In genomic region chr7:122579461-122580157, GRCm38 (mm10) we compare ENCODE assay signal across 28 mouse cellular contexts.
DNase-seq lines count a peak whose midpoint lies in the region; ATAC-seq and TF ChIP-seq lines count a peak whose summit lies in the region.
"Had no signal": no experiment of that assay in that cellular context is flagged by ENCODE, and none has a peak within 500 bp of the region (broad histone marks: within the 10 kb centered on the region; RNA-seq: fewer than 3 reads in every experiment).

No protein-coding gene starts in this region.

- no peak for ATAC-seq in cerebellum, adult (ENCODE audit: insufficient number of reproducible peaks, low FRiP score, low TSS enrichment)
- ATAC-seq: activated CD4-positive, CD25-positive, alpha-beta regulatory T cell, adult 4 months; forebrain, embryonic 16.5 days; hindbrain, embryonic 16.5 days; intestine, embryonic 15.5 days had no signal

- WGBS in liver, adult 2 months, result 29% methylated on average over 7 of the region's 7 CpGs

- TF ChIP-seq CTCF in liver, adult 2 months (IDR thresholded peaks at IDR 0.05; ENCODE audit: low read depth, low read length), result no peak

- H3K4me1 ChIP-seq in liver, adult 2 months (ENCODE audit: control insufficient read depth, insufficient read depth, low read length), result no peaks in the 10 kb centered on the region; the same call in 1 of the 2 replicates
- H3K4me1 ChIP-seq: heart, embryonic 15.5 days; hindbrain, embryonic 13.5 days; intestine, embryonic 15.5 days had no signal

- H3K27ac ChIP-seq in liver, adult 2 months (replicated peaks; ENCODE audit: insufficient read depth, low read depth, low read length), result no peak overlapping the region
- H3K27ac ChIP-seq: embryonic facial prominence, embryonic 10.5 days; embryonic facial prominence, embryonic 13.5 days; forebrain, embryonic 12.5 days; heart, embryonic 15.5 days; hindbrain, embryonic 10.5 days; hindbrain, embryonic 13.5 days; intestine, embryonic 15.5 days had no signal

- no peak for TF ChIP-seq POLR2A in liver, adult 2 months (IDR thresholded peaks at IDR 0.05; ENCODE audit: extremely low read depth, insufficient read depth, low read length)

- H3K27me3 ChIP-seq in liver, adult 2 months (ENCODE audit: control insufficient read depth, insufficient read depth, low read length), result no peaks in the 10 kb centered on the region
- H3K27me3 ChIP-seq: embryonic facial prominence, embryonic 13.5 days; forebrain, embryonic 12.5 days; heart, embryonic 12.5 days; heart, embryonic 15.5 days; hindbrain, embryonic 13.5 days; intestine, embryonic 15.5 days had no signal

- DNase-seq in cerebellum, adult 11 months, result peak; percentile 16
- no peak for DNase-seq in cerebellum, postnatal 25 days
- DNase-seq in cerebellum, adult 9-10 months, result peak; percentile 44
- peak; percentile 90 for DNase-seq in liver, adult 2 months (ENCODE audit: extremely low read depth, low read depth, low spot score)
- no peak for DNase-seq in liver
- DNase-seq in cerebellum, postnatal 10 days, result peak; percentile 70
- no peak for DNase-seq in neural tube, embryonic 10.5 days (ENCODE audit: extremely low spot score, low spot score)
- DNase-seq: adrenal gland, adult 8-10 months; adrenal gland, postnatal 25 days; embryo, embryonic 11 days; gastrocnemius, postnatal 10 days; gastrocnemius, postnatal 36 days; heart, postnatal 10 days; heart, postnatal 36 days; kidney, adult 11 months had no signal

- no peaks in the 10 kb centered on the region for H3K79me2 ChIP-seq in liver, adult 2 months (ENCODE audit: control insufficient read depth, insufficient read depth, low read length)

- no peaks in the 10 kb centered on the region for H3K36me3 ChIP-seq in liver, adult 2 months (ENCODE audit: control insufficient read depth, insufficient read depth, low read length)
- H3K36me3 ChIP-seq: embryonic facial prominence, embryonic 10.5 days; embryonic facial prominence, embryonic 13.5 days; forebrain, embryonic 12.5 days; heart, embryonic 12.5 days; heart, embryonic 15.5 days; hindbrain, embryonic 10.5 days; hindbrain, embryonic 13.5 days; intestine, embryonic 15.5 days had no signal

- H3K9ac ChIP-seq in liver, adult 2 months (ENCODE audit: low read depth, low read length), result no peak overlapping the region
- H3K9ac ChIP-seq: embryonic facial prominence, embryonic 13.5 days; forebrain, embryonic 12.5 days; heart, embryonic 12.5 days; heart, embryonic 15.5 days; hindbrain, embryonic 13.5 days; intestine, embryonic 15.5 days had no signal

- no peak overlapping the region for H3K4me3 ChIP-seq in liver, adult 2 months (ENCODE audit: insufficient read depth, low read depth, low read length)
- H3K4me3 ChIP-seq: embryonic facial prominence, embryonic 10.5 days; embryonic facial prominence, embryonic 13.5 days; erythroblast, embryonic 14.5 days; forebrain, embryonic 12.5 days; heart, embryonic 12.5 days; heart, embryonic 15.5 days; hindbrain, embryonic 10.5 days; hindbrain, embryonic 13.5 days; intestine, embryonic 15.5 days had no signal

Comparison
In these comparisons a context has a peak if more than half of its experiments do, and no peak if none do; other contexts are left out.
1. DNase-seq: peak in cerebellum, adult 11 months (single experiment), cerebellum, adult 9-10 months (single experiment), liver, adult 2 months (single experiment) and cerebellum, postnatal 10 days (2 of 2); none in cerebellum, postnatal 25 days (0 of 2), liver (single experiment) and neural tube, embryonic 10.5 days (single experiment).